Mouse (Mus musculus) lung, postnatal 0 days (tissue): ENCODE results near the gene Usp4. TPM values are rescaled to one million over a fixed set of nuclear protein-coding genes. Genes with fewer than 3 reads are reported as not detected.

Experiments
- ATAC-seq: fragments of 200-750 bp; cut with Nextera tagmentation; 2 replicates; pipeline ENCODE4 v1.8.0; 2017; ENCODE audit warnings: moderate library complexity
- DNase-seq: peaks from one replicate; pipeline ENCODE4 v3.0.0-alpha.2; 2016; ENCODE audit warnings: low spot score
- H3K27ac ChIP-seq: fragments of 300-500 bp; sonication (generic); 2 replicates; pipeline ENCODE4 v1.5.1; 2014; ENCODE audit warnings: antibody characterized with exemption, mild to moderate bottlenecking, low read length, mixed read lengths
- H3K27me3 ChIP-seq: fragments of 300-500 bp; sonication (generic); replicated peaks from 2 replicates; pipeline ENCODE4 v1.6.1; 2014; ENCODE audit warnings: low read length, mixed read lengths; ENCODE audit not compliant: insufficient read depth
- H3K36me3 ChIP-seq: fragments of 300-500 bp; sonication (generic); 2 replicates; pipeline ENCODE4 v1.6.1; 2014; ENCODE audit warnings: low read length, mixed read lengths; ENCODE audit not compliant: insufficient read depth
- H3K4me1 ChIP-seq: fragments of 300-500 bp; sonication (generic); 2 replicates; pipeline ENCODE4 v1.6.1; 2014; ENCODE audit warnings: antibody characterized with exemption, low read depth, low read length, mixed read lengths; ENCODE audit not compliant: insufficient read depth
- H3K4me2 ChIP-seq: fragments of 300-500 bp; sonication (generic); replicated peaks from 2 replicates; pipeline ENCODE4 v1.6.1; 2014; ENCODE audit warnings: low read depth, mild to moderate bottlenecking, low read length, moderate library complexity, mixed read lengths
- H3K4me3 ChIP-seq: fragments of 300-500 bp; sonication (generic); 2 replicates; pipeline ENCODE4 v1.5.1; 2014; ENCODE audit warnings: low read depth, low read length
- H3K9ac ChIP-seq: fragments of 300-500 bp; sonication (generic); replicated peaks from 2 replicates; pipeline ENCODE4 v1.6.1; 2014; ENCODE audit warnings: low read depth, mild to moderate bottlenecking
- H3K9me3 ChIP-seq: fragments of 300-500 bp; sonication (generic); 2 replicates; pipeline ENCODE4 v1.6.1; 2016; ENCODE audit warnings: low read length, mixed read lengths
- CTCF ChIP-seq: IDR thresholded peaks from 2 replicates; pipeline ENCODE4 v1.5.1; 2016; ENCODE audit warnings: antibody characterized with exemption, mild to moderate bottlenecking
- EP300 ChIP-seq: IDR thresholded peaks from 2 replicates; pipeline ENCODE4 v1.6.1; 2016; ENCODE audit warnings: antibody characterized with exemption, mild to moderate bottlenecking, control low read depth
- WGBS: fragments of 180-500 bp; shearing (Covaris S2); extraction: QIAGEN DNeasy Blood & Tissue Kit; methylation state at CpG from one replicate; pipeline ENCODE4 v1.1.7; 2014; 5-methylcytosine and 5-hydroxymethylcytosine counted together
- polyA plus RNA-seq: library from polyadenylated mRNA; unstranded; fragments of >200 nt; fragmentation: Nextera tagmentation; extraction: Ambion mirVana; gene quantifications from 2 replicates; pipeline ENCODE4 v1.2.1, GENCODE M21; 2015

Usp4 gene
- polyA plus RNA-seq, 1 experiment from 2014 or later, result 61.4 TPM

DNA sequence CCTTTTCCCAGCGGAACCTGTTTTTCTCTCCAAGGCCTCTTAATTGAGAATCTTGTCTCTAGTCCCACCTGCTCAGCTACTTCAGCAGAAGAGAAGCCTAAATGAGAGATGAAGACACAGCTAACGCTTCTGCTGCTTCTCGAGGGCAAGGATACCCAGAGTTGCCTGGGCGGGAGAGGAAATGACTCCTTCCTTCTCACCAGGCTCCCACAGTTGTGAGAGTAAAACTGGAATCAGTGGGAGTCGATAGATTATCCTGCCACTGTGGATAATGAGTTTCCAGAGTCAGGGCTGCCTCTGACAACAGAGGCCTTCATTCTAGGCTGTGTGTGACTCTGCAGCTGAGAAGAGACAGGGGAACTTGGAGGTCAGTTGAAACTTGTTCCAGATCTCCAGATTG lies 92.8 kb downstream of the Usp4 start:
- Histone ChIP-seq H3K4me2 (no peak overlapping the region), H3K27ac (0 out of 2 replicates have a peak overlapping the region, but pooled peaks have one; percentile 9), H3K27me3 (no peaks in the 10 kb centered on the region), H3K36me3 (no peaks in the 10 kb centered on the region), H3K4me1 (peaks cover 4% of the 10 kb centered on the region; the same call in 1 of the 2 replicates), H3K9me3 (no peaks in the 10 kb centered on the region), H3K4me3 (no peak overlapping the region), H3K9ac (no peak overlapping the region)
- no peak for DNase-seq
- 47% methylated on average over 5 of the region's 5 CpGs for WGBS
- TF ChIP-seq EP300 (no peak), CTCF (no peak)
- no peak for ATAC-seq

GRCm38 (mm10) chr9:108441236-108441919 lies 93.7 kb downstream of the Usp4 start:
- H3K4me1 ChIP-seq, result peaks cover 4% of the 10 kb centered on the region; the same call in 1 of the 2 replicates
- H3K9ac ChIP-seq, result no peak overlapping the region
- no peaks in the 10 kb centered on the region for H3K36me3 ChIP-seq
- 66% methylated on average over 11 of the region's 11 CpGs for WGBS
- no peak overlapping the region for H3K27ac ChIP-seq
- peak; percentile 15 for DNase-seq
- no peaks in the 10 kb centered on the region for H3K27me3 ChIP-seq
- H3K9me3 ChIP-seq, result no peaks in the 10 kb centered on the region
- no peak for TF ChIP-seq EP300
- ATAC-seq, result peak; percentile 35
- H3K4me2 ChIP-seq, result no peak overlapping the region
- no peak overlapping the region for H3K4me3 ChIP-seq

Other genes with a start within 250 kb of the Usp4 start
- 0.06 and 0.12 TPM in 2 replicates for gene Bsn, start 157.5 kb upstream of the Usp4 start, polyA plus RNA-seq
- gene Dag1, start 83.9 kb upstream of the Usp4 start, polyA plus RNA-seq, result 130 and 138 TPM in 2 replicates
- 15.8 and 18.3 TPM in 2 replicates for gene Nicn1, start 57.4 kb upstream of the Usp4 start, polyA plus RNA-seq
- gene Amt, start 51.0 kb upstream of the Usp4 start, polyA plus RNA-seq, result 9.2 and 9.8 TPM in 2 replicates
- gene Rhoa, start 41.7 kb upstream of the Usp4 start, polyA plus RNA-seq, result 582 and 634 TPM in 2 replicates
- 92.9 and 93.1 TPM in 2 replicates for gene Tcta, start 41.7 kb upstream of the Usp4 start, polyA plus RNA-seq
- gene Gpx1, start 8.9 kb upstream of the Usp4 start, polyA plus RNA-seq, result 1,509 and 1,541 TPM in 2 replicates
- gene 1700102P08Rik, start 45.0 kb downstream of the Usp4 start, polyA plus RNA-seq, result 0.35 and 0.49 TPM in 2 replicates
- 0.31 and 0.56 TPM in 2 replicates for gene Ccdc36, start 80.6 kb downstream of the Usp4 start, polyA plus RNA-seq
- not detected in 2 replicates for gene BC048562, start 88.6 kb downstream of the Usp4 start, polyA plus RNA-seq
- 42.1 and 44.3 TPM in 2 replicates for gene Ccdc71, start 112.7 kb downstream of the Usp4 start, polyA plus RNA-seq
- gene Klhdc8b, start 113.7 kb downstream of the Usp4 start, polyA plus RNA-seq, result 60.5 and 77.6 TPM in 2 replicates
- gene Lamb2, start 131.9 kb downstream of the Usp4 start, polyA plus RNA-seq, result 54.8 and 55.2 TPM in 2 replicates
- gene Usp19, start 142.7 kb downstream of the Usp4 start, polyA plus RNA-seq, result 37.1 and 39.4 TPM in 2 replicates
- gene Qars, start 159.9 kb downstream of the Usp4 start, polyA plus RNA-seq, result 62.0 and 65.7 TPM in 2 replicates
- 58.1 and 58.3 TPM in 2 replicates for gene Qrich1, start 169.0 kb downstream of the Usp4 start, polyA plus RNA-seq
- 55.6 and 56.2 TPM in 2 replicates for gene Impdh2, start 212.4 kb downstream of the Usp4 start, polyA plus RNA-seq
- gene Ndufaf3, start 219.6 kb downstream of the Usp4 start, polyA plus RNA-seq, result 65.7 and 66.3 TPM in 2 replicates
- 74.0 and 78.4 TPM in 2 replicates for gene Dalrd3, start 222.0 kb downstream of the Usp4 start, polyA plus RNA-seq
- gene Wdr6, start 230.9 kb downstream of the Usp4 start, polyA plus RNA-seq, result 36.6 and 39.5 TPM in 2 replicates
- 3.2 and 4.1 TPM in 2 replicates for gene P4htm, start 249.8 kb downstream of the Usp4 start, polyA plus RNA-seq